Mouse (Mus musculus): ENCODE results near the gene Bicd2. TPM values are rescaled to one million over a fixed set of nuclear protein-coding genes. Genes with fewer than 3 reads are reported as not detected.

The Bicd2 gene
- polyA plus RNA-seq, 1 experiment = 42.3 TPM

DNA sequence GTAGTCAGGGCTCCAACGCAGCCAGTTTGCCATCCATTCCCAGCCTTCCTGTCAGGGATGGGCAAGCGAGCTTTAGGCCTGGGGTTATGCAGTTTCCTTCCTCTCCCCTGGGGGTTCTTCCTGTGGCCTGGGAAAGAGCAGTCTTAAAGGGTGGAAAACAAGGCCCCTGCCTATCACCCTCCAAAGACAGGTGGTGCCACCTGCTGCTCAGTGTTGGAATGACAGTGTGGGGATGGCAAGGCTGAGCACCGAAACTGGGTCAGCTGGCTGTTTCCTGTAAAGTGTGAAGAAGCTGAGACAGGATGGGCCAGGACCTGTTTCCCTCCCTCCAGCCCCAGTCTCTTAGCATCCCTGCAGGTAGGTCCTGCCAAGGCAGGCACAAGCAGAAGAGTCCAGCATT, 39.8 kb downstream of the Bicd2 start:
- TF ChIP-seq CTCF (IDR thresholded peaks at IDR 0.05; ENCODE audit: borderline replicate concordance, extremely low read depth, insufficient read depth, insufficient read length) (peak; percentile 87), POLR2A (IDR thresholded peaks at IDR 0.05; ENCODE audit: borderline replicate concordance, extremely low read depth, insufficient read depth, insufficient read length, poor library complexity, severe bottlenecking) (no peak)
- DNase-seq (ENCODE audit: low read depth) = peak; percentile 71

DNA sequence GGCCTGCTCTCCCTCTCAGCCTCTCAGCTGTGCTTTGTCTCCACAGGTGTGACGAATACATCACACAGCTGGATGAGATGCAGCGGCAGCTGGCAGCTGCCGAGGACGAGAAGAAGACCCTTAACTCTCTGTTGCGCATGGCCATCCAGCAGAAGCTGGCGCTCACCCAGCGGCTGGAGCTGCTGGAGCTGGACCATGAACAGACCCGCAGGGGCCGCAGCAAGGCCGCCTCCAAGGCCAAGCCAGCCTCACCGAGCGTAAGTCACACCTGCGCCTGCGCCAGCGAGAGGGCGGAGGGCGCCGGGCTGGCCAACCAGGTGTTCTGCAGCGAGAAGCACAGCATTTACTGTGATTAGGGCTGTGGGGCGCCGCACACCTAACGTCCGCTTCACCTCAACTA, 41.6 kb downstream of the Bicd2 start:
- no peak for DNase-seq (ENCODE audit: low read depth)
- no peak for TF ChIP-seq CTCF (IDR thresholded peaks at IDR 0.05; ENCODE audit: borderline replicate concordance, extremely low read depth, insufficient read depth, insufficient read length)

DNA sequence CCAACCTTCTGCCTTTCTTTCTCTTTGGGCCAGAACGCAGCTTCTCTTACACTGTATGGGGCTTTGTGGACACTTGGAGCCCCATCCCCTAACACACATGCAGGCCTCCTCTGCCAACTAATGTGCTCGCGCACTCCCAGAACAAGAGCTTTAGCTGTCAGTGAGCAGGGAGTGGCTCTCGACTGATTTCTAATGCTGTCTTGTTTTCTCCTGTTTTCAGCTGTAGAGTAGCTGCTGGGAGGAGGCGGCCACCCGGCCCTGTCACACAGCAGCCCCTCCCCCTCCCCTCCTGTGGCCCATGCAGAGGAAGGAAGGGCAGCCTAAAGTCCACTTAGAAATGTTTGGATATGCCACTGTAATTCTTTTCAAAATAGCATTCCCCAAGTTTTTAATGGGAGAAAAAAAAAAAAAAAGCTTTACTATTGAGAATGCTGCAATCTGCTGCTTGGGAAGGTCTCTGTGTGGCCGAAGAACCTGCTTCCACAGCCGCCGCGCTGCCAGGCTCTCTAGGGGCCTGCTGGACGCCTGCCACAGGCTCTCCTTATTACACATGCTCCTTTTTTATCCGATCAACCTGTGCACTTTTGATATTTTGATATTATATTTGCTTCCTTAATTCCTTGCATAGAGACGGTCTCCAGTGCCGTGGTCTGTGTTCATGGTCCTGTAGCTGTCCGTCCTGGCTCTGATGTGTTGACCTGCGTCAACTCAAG, 43.5 kb downstream of the Bicd2 start:
- TF ChIP-seq CTCF (IDR thresholded peaks at IDR 0.05; ENCODE audit: borderline replicate concordance, extremely low read depth, insufficient read depth, insufficient read length) (no peak), POLR2A (IDR thresholded peaks at IDR 0.05; ENCODE audit: borderline replicate concordance, extremely low read depth, insufficient read depth, insufficient read length, poor library complexity, severe bottlenecking) (no peak)

DNA sequence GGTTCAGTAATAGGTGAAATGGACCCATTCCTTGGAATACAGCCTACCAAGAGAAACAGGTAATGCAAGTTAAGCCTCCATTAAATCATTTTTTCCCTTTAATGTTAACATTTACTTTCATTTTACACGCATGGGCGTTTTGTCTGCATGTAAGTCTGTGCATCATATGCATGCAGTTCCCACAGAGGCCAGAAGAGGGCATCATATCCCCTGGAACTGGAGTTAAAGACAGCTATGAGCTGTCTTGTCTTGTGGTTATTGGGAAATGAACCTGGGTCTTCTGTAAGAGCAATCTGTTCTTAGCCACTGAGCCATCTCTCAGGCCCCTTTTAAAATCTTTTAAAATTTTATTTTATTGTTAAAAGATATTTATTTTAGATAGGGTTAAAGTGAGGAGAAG, 50.0 kb downstream of the Bicd2 start:
- DNase-seq (ENCODE audit: low read depth) = no peak
- TF ChIP-seq CTCF (IDR thresholded peaks at IDR 0.05; ENCODE audit: borderline replicate concordance, extremely low read depth, insufficient read depth, insufficient read length) = peak; percentile 42; the same call in 1 of the 2 replicates
- no peak for TF ChIP-seq POLR2A (IDR thresholded peaks at IDR 0.05; ENCODE audit: borderline replicate concordance, extremely low read depth, insufficient read depth, insufficient read length, poor library complexity, severe bottlenecking)

More for the DNA sequence above, 43.5 kb downstream of the Bicd2 start:
- DNase-seq (ENCODE audit: low read depth) = no peak

DNA sequence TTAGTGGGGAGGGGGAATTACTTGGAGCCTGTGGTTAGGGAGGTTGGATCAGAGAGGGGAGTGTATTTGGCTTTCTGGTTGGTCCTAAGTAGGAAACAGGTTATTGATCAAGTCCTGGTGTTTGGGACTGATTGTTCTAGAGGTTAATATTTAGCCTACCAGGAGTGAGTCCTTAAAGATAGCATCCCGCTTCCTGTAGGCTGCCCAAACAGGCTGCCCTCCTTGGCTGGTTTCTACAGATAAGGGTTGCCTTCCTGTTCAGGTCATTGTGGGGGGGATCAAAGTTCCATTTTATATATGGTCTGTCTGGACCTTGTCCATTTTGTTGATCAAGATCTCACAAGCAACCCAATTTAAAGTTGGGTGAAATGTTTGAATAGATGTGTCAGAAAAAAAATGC, 52.2 kb downstream of the Bicd2 start:
- no peak for TF ChIP-seq CTCF (IDR thresholded peaks at IDR 0.05; ENCODE audit: borderline replicate concordance, extremely low read depth, insufficient read depth, insufficient read length)
- no peak for TF ChIP-seq POLR2A (IDR thresholded peaks at IDR 0.05; ENCODE audit: borderline replicate concordance, extremely low read depth, insufficient read depth, insufficient read length, poor library complexity, severe bottlenecking)
- no peak for DNase-seq (ENCODE audit: low read depth)

DNA sequence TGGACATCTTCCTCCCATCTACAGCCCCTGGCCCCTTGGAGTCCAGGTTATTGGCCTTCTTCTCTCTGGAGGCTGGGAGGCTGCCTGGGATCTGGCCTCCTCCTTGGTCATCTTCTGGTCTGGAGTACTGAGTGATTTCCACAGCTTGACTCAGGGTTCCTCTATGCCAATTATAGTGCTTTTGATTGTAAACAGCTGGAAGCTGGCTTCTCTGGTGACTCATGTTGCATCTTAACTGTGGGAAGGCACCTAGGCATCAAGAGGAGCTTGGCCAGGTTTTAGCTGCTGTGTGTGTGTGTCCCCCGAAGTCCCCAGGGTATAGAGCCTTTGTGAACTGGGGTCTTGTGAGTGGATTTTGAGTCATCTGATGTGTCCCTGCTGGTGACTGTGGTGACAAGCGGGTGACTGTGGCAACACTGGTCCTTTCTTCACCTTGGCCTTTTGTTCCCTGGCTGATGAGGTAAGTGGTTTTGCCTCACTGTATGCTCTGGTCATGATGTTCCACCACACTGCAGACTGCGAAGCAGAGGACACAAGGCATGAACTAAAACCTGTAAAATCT, 53.6 kb downstream of the Bicd2 start:
- no peak for TF ChIP-seq CTCF (IDR thresholded peaks at IDR 0.05; ENCODE audit: borderline replicate concordance, extremely low read depth, insufficient read depth, insufficient read length)
- no peak for TF ChIP-seq POLR2A (IDR thresholded peaks at IDR 0.05; ENCODE audit: borderline replicate concordance, extremely low read depth, insufficient read depth, insufficient read length, poor library complexity, severe bottlenecking)
- no peak for DNase-seq (ENCODE audit: low read depth)

DNA sequence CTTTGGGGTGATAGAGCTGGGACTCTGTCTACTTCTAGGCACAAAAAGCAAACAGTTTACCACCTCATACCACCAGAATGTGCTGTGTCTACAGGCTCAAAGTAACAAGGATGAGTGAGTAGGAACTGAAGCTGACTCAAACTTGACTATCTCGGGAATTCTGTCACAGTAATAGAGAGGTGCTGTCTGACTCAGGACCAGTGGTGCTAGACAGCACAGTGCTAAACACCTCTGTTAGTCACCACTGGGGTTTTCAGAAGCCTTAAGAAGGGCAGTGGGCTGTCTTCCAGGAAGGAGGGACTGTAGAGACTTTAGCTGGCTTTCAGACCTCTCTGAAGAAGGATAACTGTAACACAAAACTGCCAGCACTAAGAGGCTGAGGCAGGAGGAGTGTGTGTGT, 55.4 kb downstream of the Bicd2 start:
- no peak for DNase-seq (ENCODE audit: low read depth)
- TF ChIP-seq CTCF (IDR thresholded peaks at IDR 0.05; ENCODE audit: borderline replicate concordance, extremely low read depth, insufficient read depth, insufficient read length) (no peak), POLR2A (IDR thresholded peaks at IDR 0.05; ENCODE audit: borderline replicate concordance, extremely low read depth, insufficient read depth, insufficient read length, poor library complexity, severe bottlenecking) (no peak)

DNA sequence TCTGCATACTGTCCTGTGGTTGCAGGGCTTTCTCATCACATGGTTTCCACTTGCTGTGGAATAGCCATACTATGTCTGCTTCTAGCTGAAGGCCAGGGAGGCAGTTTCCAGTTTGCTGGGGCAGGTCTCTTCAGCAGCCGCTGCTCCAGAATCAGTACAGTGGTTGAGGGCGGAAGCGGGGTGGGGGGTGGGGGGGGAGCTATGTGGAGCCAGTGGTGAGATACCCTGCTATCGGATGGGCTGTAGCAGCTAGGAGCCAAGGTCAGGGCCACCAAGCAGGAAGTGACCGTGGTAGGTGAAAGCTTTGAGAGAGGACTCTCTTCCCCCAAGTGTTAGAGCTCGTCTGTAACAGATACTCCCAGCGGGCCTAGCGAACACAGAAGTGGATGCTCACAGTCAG, 56.8 kb downstream of the Bicd2 start:
- TF ChIP-seq CTCF (IDR thresholded peaks at IDR 0.05; ENCODE audit: borderline replicate concordance, extremely low read depth, insufficient read depth, insufficient read length) (no peak), POLR2A (IDR thresholded peaks at IDR 0.05; ENCODE audit: borderline replicate concordance, extremely low read depth, insufficient read depth, insufficient read length, poor library complexity, severe bottlenecking) (no peak)
- no peak for DNase-seq (ENCODE audit: low read depth)

DNA sequence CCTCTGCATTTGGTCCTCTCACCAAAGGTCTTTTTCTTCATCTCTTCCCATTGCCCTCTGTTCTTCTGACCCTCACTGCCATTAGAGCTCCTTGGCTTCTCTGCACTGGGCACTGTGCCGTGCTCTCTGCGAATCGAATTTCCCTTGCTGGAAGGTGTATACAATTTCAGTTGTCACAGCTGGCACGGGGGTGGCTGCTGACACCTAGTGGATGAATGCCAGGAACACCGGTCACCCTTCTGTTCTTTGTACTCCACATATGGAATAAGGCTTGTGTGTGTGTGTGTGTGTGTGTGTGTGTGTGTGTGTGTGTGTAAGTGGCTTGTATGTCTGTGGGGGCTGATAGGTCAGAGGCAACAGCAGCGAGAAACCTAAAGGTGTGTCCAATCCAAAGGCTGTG, 58.8 kb downstream of the Bicd2 start:
- peak; percentile 72 for DNase-seq (ENCODE audit: low read depth)
- TF ChIP-seq CTCF (IDR thresholded peaks at IDR 0.05; ENCODE audit: borderline replicate concordance, extremely low read depth, insufficient read depth, insufficient read length) = peak; percentile 57; the same call in 1 of the 2 replicates
- no peak for TF ChIP-seq POLR2A (IDR thresholded peaks at IDR 0.05; ENCODE audit: borderline replicate concordance, extremely low read depth, insufficient read depth, insufficient read length, poor library complexity, severe bottlenecking)

DNA sequence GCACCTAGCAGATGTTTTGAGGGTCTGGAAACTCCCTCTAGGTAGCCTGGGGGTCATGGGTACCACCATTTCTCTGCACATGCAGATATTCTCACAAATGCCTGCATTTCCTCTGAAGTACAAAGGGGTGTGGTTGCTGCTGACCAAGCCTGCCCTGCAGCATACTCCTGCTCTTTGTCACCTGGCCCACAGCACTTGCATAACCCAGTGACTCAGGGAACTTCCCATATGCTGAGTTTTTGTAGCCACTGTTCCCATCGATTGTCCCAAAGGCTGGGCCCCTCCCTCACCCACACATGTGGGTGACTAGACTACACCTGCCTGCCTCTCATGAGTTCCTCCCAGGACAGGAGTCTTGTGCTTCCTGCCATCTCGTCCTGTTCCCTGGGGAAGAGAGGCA, 61.2 kb downstream of the Bicd2 start:
- TF ChIP-seq POLR2A (IDR thresholded peaks at IDR 0.05; ENCODE audit: borderline replicate concordance, extremely low read depth, insufficient read depth, insufficient read length, poor library complexity, severe bottlenecking) (no peak), CTCF (IDR thresholded peaks at IDR 0.05; ENCODE audit: borderline replicate concordance, extremely low read depth, insufficient read depth, insufficient read length) (no peak)

DNA sequence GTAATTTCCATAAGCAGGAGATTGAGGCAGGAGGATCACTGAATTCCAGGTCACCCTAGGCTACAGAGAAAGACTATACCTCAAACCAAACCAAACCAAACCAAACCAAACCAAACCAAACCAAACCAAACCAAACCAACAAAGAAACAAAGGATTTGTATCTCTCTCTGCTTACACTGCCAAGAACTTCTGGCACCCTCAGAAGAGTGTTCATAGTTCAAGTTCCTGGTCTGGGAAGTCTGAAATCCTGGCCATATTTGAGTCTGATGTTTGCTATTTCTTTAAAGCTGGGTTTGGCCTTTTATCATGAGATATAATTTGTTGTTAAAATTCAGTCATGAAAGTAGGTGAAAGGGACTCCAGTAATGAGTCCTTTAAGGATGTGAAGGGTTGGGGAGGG, 66.4 kb downstream of the Bicd2 start:
- TF ChIP-seq CTCF (IDR thresholded peaks at IDR 0.05; ENCODE audit: borderline replicate concordance, extremely low read depth, insufficient read depth, insufficient read length) (no peak), POLR2A (IDR thresholded peaks at IDR 0.05; ENCODE audit: borderline replicate concordance, extremely low read depth, insufficient read depth, insufficient read length, poor library complexity, severe bottlenecking) (no peak)
- DNase-seq (ENCODE audit: low read depth) = no peak

More for the DNA sequence above, 61.2 kb downstream of the Bicd2 start:
- DNase-seq (ENCODE audit: low read depth) = no peak

Measured in brain, embryonic 14.5 days (tissue).